Mouse (Mus musculus) cerebellum, adult 9-11 months (tissue): ENCODE measurements around the gene Ppt2.

Experiments used
- DNase-seq: peaks from one replicate; pipeline ENCODE4 v3.0.0; 2022

Gene Ppt2

GRCm38 (mm10) chr17:34585877-34586771 lies 42.2 kb downstream of the Ppt2 start:
- DNase-seq = peak; percentile 66

GRCm38 (mm10) chr17:34585121-34585520 lies 43.2 kb downstream of the Ppt2 start:
- DNase-seq = peak; percentile 42

GRCm38 (mm10) chr17:34583819-34584218 lies 44.5 kb downstream of the Ppt2 start:
- DNase-seq = no peak

- peak; percentile 49 for DNase-seq
Observed at GRCm38 (mm10) chr17:34583397-34583796, 44.9 kb downstream of the Ppt2 start.

- DNase-seq = peak; percentile 18
Observed at GRCm38 (mm10) chr17:34582528-34582927, 45.8 kb downstream of the Ppt2 start.

- DNase-seq = no peak
Observed at GRCm38 (mm10) chr17:34578070-34578469, 50.2 kb downstream of the Ppt2 start.

- DNase-seq = no peak
Observed at GRCm38 (mm10) chr17:34576577-34576976, 51.7 kb downstream of the Ppt2 start.

GRCm38 (mm10) chr17:34572361-34572760 lies 55.9 kb downstream of the Ppt2 start:
- no peak for DNase-seq

GRCm38 (mm10) chr17:34571875-34572274 lies 56.4 kb downstream of the Ppt2 start:
- DNase-seq = no peak

GRCm38 (mm10) chr17:34569919-34570318 lies 58.4 kb downstream of the Ppt2 start:
- no peak for DNase-seq

GRCm38 (mm10) chr17:34568421-34568820 lies 59.9 kb downstream of the Ppt2 start:
- DNase-seq = no peak

GRCm38 (mm10) chr17:34567311-34567710 lies 61.0 kb downstream of the Ppt2 start:
- no peak for DNase-seq
